Mouse (Mus musculus): ENCODE results near the gene Hnrnpul1. TPM values are rescaled to one million over a fixed set of nuclear protein-coding genes. Genes with fewer than 3 reads are reported as not detected.

The Hnrnpul1 gene
- 65.1 and 68.4 TPM in 2 replicates for polyA plus RNA-seq (2014; fragmentation: Nextera tagmentation; extraction: Ambion mirVana)

GRCm38 (mm10) chr7:25754738-25755467 lies at the start of gene Hnrnpul1:
Hnrnpul1 (minus strand) TSS chr7:25754757.
- ATAC-seq (replicated peaks; ENCODE audit: low FRiP score, low TSS enrichment, low read depth), result peak; percentile 93

GRCm38 (mm10) chr7:25803460-25803859 lies 48.9 kb upstream of the Hnrnpul1 start:
- ATAC-seq (replicated peaks; ENCODE audit: low FRiP score, low TSS enrichment, low read depth) (no peak), DNase-seq (ENCODE audit: low spot score) (no peak)
- H3K27me3 ChIP-seq (replicated peaks; ENCODE audit: control insufficient read depth, insufficient read depth, low read length), result no peaks in the 10 kb centered on the region
- H3K4me1 ChIP-seq (replicated peaks; ENCODE audit: control insufficient read depth, insufficient read depth, low read length), result peaks cover 14% of the 10 kb centered on the region
- H3K4me2 ChIP-seq (ENCODE audit: low read length), result no peak overlapping the region
- no peaks in the 10 kb centered on the region for H3K9me3 ChIP-seq (ENCODE audit: control insufficient read depth, low read length)
- no peaks in the 10 kb centered on the region for H3K36me3 ChIP-seq (ENCODE audit: control insufficient read depth, insufficient read depth, low read length)
- no peak overlapping the region for H3K27ac ChIP-seq (ENCODE audit: low read depth)
- WGBS, result 77% methylated on average over 13 of the region's 13 CpGs
- no peak overlapping the region for H3K4me3 ChIP-seq (ENCODE audit: low read depth, low read length)
- H3K9ac ChIP-seq (ENCODE audit: low read length), result no peak overlapping the region

More at GRCm38 (mm10) chr7:25754738-25755467, at the start of gene Hnrnpul1:
- Histone ChIP-seq H3K9me3 (ENCODE audit: control insufficient read depth, low read length) (no peaks in the 10 kb centered on the region), H3K27me3 (replicated peaks; ENCODE audit: control insufficient read depth, insufficient read depth, low read length) (no peaks in the 10 kb centered on the region), H3K36me3 (ENCODE audit: control insufficient read depth, insufficient read depth, low read length) (peaks cover 38% of the 10 kb centered on the region), H3K4me1 (replicated peaks; ENCODE audit: control insufficient read depth, insufficient read depth, low read length) (peaks cover 18% of the 10 kb centered on the region), H3K27ac (ENCODE audit: low read depth) (peak within 1 kb of the TSS; percentile 96), H3K4me2 (ENCODE audit: low read length) (peak within 1 kb of the TSS; percentile 99), H3K4me3 (ENCODE audit: low read depth, low read length) (peak within 1 kb of the TSS; percentile 97), H3K9ac (ENCODE audit: low read length) (peak within 1 kb of the TSS; percentile 98)
- DNase-seq (ENCODE audit: low spot score), result peak; percentile 100
- under 1% methylated on average over 55 of the region's 55 CpGs for WGBS

- 26% methylated on average over 24 of the region's 24 CpGs for WGBS
- H3K9ac ChIP-seq (ENCODE audit: low read length), result peak overlapping the region; percentile 34
Observed at GRCm38 (mm10) chr7:25802241-25803125, 47.9 kb upstream of the Hnrnpul1 start.

GRCm38 (mm10) chr7:25801031-25801430 lies 46.5 kb upstream of the Hnrnpul1 start:
- 91% methylated on average over 6 of the region's 6 CpGs for WGBS
- DNase-seq (ENCODE audit: low spot score) (no peak), ATAC-seq (replicated peaks; ENCODE audit: low FRiP score, low TSS enrichment, low read depth) (no peak)
- Histone ChIP-seq H3K4me3 (ENCODE audit: low read depth, low read length) (no peak overlapping the region), H3K9ac (ENCODE audit: low read length) (no peak overlapping the region), H3K27me3 (replicated peaks; ENCODE audit: control insufficient read depth, insufficient read depth, low read length) (no peaks in the 10 kb centered on the region), H3K27ac (ENCODE audit: low read depth) (no peak overlapping the region), H3K4me2 (ENCODE audit: low read length) (no peak overlapping the region), H3K4me1 (replicated peaks; ENCODE audit: control insufficient read depth, insufficient read depth, low read length) (peaks cover 14% of the 10 kb centered on the region), H3K9me3 (ENCODE audit: control insufficient read depth, low read length) (no peaks in the 10 kb centered on the region), H3K36me3 (ENCODE audit: control insufficient read depth, insufficient read depth, low read length) (no peaks in the 10 kb centered on the region)

More at GRCm38 (mm10) chr7:25802241-25803125, 47.9 kb upstream of the Hnrnpul1 start:
- H3K27me3 ChIP-seq (replicated peaks; ENCODE audit: control insufficient read depth, insufficient read depth, low read length), result no peaks in the 10 kb centered on the region
- peak overlapping the region; percentile 40 for H3K4me2 ChIP-seq (ENCODE audit: low read length)
- ATAC-seq (replicated peaks; ENCODE audit: low FRiP score, low TSS enrichment, low read depth) (peak; percentile 60), DNase-seq (ENCODE audit: low spot score) (peak; percentile 83)
- H3K4me1 ChIP-seq (replicated peaks; ENCODE audit: control insufficient read depth, insufficient read depth, low read length), result peaks cover 14% of the 10 kb centered on the region
- peak overlapping the region; percentile 8 for H3K4me3 ChIP-seq (ENCODE audit: low read depth, low read length)
- H3K36me3 ChIP-seq (ENCODE audit: control insufficient read depth, insufficient read depth, low read length), result no peaks in the 10 kb centered on the region
- H3K27ac ChIP-seq (ENCODE audit: low read depth), result peak overlapping the region; percentile 84
- no peaks in the 10 kb centered on the region for H3K9me3 ChIP-seq (ENCODE audit: control insufficient read depth, low read length)

GRCm38 (mm10) chr7:25799369-25799768 lies 44.8 kb upstream of the Hnrnpul1 start:
- ATAC-seq (replicated peaks; ENCODE audit: low FRiP score, low TSS enrichment, low read depth) (peak; percentile 70; the same call in 1 of the 2 replicates), DNase-seq (ENCODE audit: low spot score) (no peak)
- no peak overlapping the region for H3K27ac ChIP-seq (ENCODE audit: low read depth)
- H3K4me1 ChIP-seq (replicated peaks; ENCODE audit: control insufficient read depth, insufficient read depth, low read length), result peaks cover 14% of the 10 kb centered on the region
- no peaks in the 10 kb centered on the region for H3K9me3 ChIP-seq (ENCODE audit: control insufficient read depth, low read length)
- 72% methylated on average over 1 of the region's 1 CpGs for WGBS
- H3K27me3 ChIP-seq (replicated peaks; ENCODE audit: control insufficient read depth, insufficient read depth, low read length), result no peaks in the 10 kb centered on the region
- H3K4me3 ChIP-seq (ENCODE audit: low read depth, low read length), result no peak overlapping the region
- no peak overlapping the region for H3K9ac ChIP-seq (ENCODE audit: low read length)
- no peaks in the 10 kb centered on the region for H3K36me3 ChIP-seq (ENCODE audit: control insufficient read depth, insufficient read depth, low read length)
- no peak overlapping the region for H3K4me2 ChIP-seq (ENCODE audit: low read length)

GRCm38 (mm10) chr7:25798540-25798939 lies 44.0 kb upstream of the Hnrnpul1 start:
- DNase-seq (ENCODE audit: low spot score) (no peak), ATAC-seq (replicated peaks; ENCODE audit: low FRiP score, low TSS enrichment, low read depth) (no peak)
- Histone ChIP-seq H3K27me3 (replicated peaks; ENCODE audit: control insufficient read depth, insufficient read depth, low read length) (no peaks in the 10 kb centered on the region), H3K4me3 (ENCODE audit: low read depth, low read length) (no peak overlapping the region), H3K27ac (ENCODE audit: low read depth) (no peak overlapping the region), H3K9ac (ENCODE audit: low read length) (no peak overlapping the region), H3K36me3 (ENCODE audit: control insufficient read depth, insufficient read depth, low read length) (no peaks in the 10 kb centered on the region), H3K4me1 (replicated peaks; ENCODE audit: control insufficient read depth, insufficient read depth, low read length) (peaks cover 14% of the 10 kb centered on the region), H3K4me2 (ENCODE audit: low read length) (no peak overlapping the region), H3K9me3 (ENCODE audit: control insufficient read depth, low read length) (no peaks in the 10 kb centered on the region)
- WGBS, result 79% methylated on average over 2 of the region's 2 CpGs

GRCm38 (mm10) chr7:25794775-25795174 lies 40.2 kb upstream of the Hnrnpul1 start:
- no peak for ATAC-seq (replicated peaks; ENCODE audit: low FRiP score, low TSS enrichment, low read depth)
- H3K9ac ChIP-seq (ENCODE audit: low read length), result no peak overlapping the region
- H3K36me3 ChIP-seq (ENCODE audit: control insufficient read depth, insufficient read depth, low read length), result no peaks in the 10 kb centered on the region
- no peak for DNase-seq (ENCODE audit: low spot score)
- H3K4me3 ChIP-seq (ENCODE audit: low read depth, low read length), result no peak overlapping the region
- 87% methylated on average over 8 of the region's 8 CpGs for WGBS
- H3K9me3 ChIP-seq (ENCODE audit: control insufficient read depth, low read length), result no peaks in the 10 kb centered on the region
- H3K27ac ChIP-seq (ENCODE audit: low read depth), result no peak overlapping the region
- peaks cover 3% of the 10 kb centered on the region; the same call in 1 of the 2 replicates for H3K4me1 ChIP-seq (replicated peaks; ENCODE audit: control insufficient read depth, insufficient read depth, low read length)
- H3K27me3 ChIP-seq (replicated peaks; ENCODE audit: control insufficient read depth, insufficient read depth, low read length), result no peaks in the 10 kb centered on the region
- H3K4me2 ChIP-seq (ENCODE audit: low read length), result no peak overlapping the region

- Histone ChIP-seq H3K9ac (ENCODE audit: low read length) (no peak overlapping the region), H3K27me3 (replicated peaks; ENCODE audit: control insufficient read depth, insufficient read depth, low read length) (no peaks in the 10 kb centered on the region), H3K27ac (ENCODE audit: low read depth) (no peak overlapping the region), H3K4me3 (ENCODE audit: low read depth, low read length) (no peak overlapping the region), H3K4me1 (replicated peaks; ENCODE audit: control insufficient read depth, insufficient read depth, low read length) (peaks cover 10% of the 10 kb centered on the region; the same call in 1 of the 2 replicates), H3K9me3 (ENCODE audit: control insufficient read depth, low read length) (no peaks in the 10 kb centered on the region), H3K36me3 (ENCODE audit: control insufficient read depth, insufficient read depth, low read length) (no peaks in the 10 kb centered on the region), H3K4me2 (ENCODE audit: low read length) (no peak overlapping the region)
- DNase-seq (ENCODE audit: low spot score) (no peak), ATAC-seq (replicated peaks; ENCODE audit: low FRiP score, low TSS enrichment, low read depth) (no peak)
- WGBS, result 50% methylated on average over 3 of the region's 3 CpGs
Observed at GRCm38 (mm10) chr7:25793679-25794078, 39.1 kb upstream of the Hnrnpul1 start.
